Mouse (Mus musculus) brain, embryonic 14.5 days (tissue): ENCODE measurements around the gene Yme1l1.

Source experiments
- CTCF ChIP-seq: fragments of 200-500 bp; IDR thresholded peaks from 2 replicates; pipeline ENCODE4 v1.5.1; 2012; ENCODE audit warnings: inconsistent platforms, mild to moderate bottlenecking, moderate library complexity, borderline replicate concordance; ENCODE audit not compliant: insufficient read depth, insufficient read length; ENCODE audit errors: extremely low read depth
- POLR2A ChIP-seq: fragments of 200-500 bp; IDR thresholded peaks from 2 replicates; pipeline ENCODE4 v1.6.1; 2012; ENCODE audit warnings: mild to moderate bottlenecking, inconsistent platforms, borderline replicate concordance; ENCODE audit not compliant: poor library complexity, insufficient read depth, insufficient read length, severe bottlenecking; ENCODE audit errors: extremely low read depth

DNA sequence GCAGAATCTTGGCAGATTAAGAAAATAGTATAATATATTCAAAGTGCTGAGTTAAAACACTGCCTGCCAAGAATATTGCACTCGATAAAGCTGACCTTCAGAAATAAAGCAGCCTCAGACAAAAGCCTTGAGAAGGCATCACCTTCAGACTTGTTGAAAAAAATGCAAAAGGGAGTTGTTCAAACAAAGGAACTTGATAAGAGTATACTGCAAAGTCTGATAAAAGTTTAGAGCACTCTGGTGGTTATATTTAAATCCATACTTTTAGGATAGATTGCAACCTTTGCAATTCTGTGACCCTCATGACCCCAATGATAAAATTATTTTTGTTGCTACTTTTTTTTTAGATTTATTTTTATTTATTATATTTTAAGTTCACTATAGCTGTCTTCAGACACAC is 44.9 kb downstream of the Yme1l1 start:
- TF ChIP-seq POLR2A = no peak
- TF ChIP-seq CTCF = no peak
